Mouse (Mus musculus) CD4-positive, CD25-positive, alpha-beta regulatory T cell, adult 2 months (primary cell): ENCODE measurements around the gene Akt2.

ENCODE experiments used
- DNase-seq: peaks from one replicate; pipeline ENCODE4 v3.0.0-alpha.2; 2012; ENCODE audit warnings: low read depth, low spot score

Gene Akt2

DNA sequence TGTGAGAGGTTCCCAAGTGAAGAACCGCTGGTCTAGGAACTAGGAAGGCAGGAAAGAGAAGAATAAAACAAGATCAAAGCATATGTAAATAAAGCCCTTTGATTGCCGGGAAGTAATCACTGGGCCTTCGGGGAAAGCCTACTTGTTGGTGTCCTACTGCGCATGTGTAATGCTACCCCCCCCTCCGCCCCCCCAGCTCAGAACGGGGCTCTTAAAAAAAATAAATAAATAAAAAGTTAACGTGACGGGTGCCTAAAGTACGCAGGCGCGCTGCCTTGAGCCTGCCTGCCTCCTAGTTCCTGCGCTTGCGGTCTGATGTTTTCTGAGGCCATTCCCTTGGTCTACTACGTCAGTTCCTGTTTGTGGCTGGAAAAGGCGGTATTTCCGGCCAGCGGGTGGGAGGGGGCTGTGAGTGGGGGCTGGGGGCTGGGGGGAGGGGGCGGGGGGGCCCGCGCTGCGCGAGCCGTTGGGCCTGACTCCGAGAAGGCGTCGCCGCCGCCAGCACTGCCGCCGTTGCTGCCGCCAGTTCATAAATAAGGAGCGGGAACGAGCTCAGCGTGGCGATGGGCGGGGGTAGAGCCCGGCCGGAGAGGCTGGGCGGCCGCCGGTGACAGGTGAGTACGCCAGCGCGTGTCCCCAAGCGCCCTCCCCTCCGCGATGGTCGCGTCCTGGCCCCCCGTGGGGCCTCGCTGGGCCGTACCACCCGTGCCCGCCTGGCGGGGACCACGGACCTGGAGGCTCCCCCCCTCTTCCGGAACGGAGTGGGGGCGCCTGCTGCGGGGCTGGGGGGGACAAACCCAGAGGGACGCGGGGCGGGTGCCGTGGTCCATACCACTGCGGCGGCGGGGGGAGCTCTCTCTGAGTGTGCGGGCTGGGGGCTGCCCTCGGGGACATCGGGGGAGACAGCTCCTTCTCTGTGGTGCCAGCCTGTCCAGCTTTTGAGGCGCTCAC, at the start of gene Akt2:
TSS of gene Akt2 (plus strand) at position 287 of the 951 bp plus-strand sequence.
- peak; percentile 97 for DNase-seq

DNA sequence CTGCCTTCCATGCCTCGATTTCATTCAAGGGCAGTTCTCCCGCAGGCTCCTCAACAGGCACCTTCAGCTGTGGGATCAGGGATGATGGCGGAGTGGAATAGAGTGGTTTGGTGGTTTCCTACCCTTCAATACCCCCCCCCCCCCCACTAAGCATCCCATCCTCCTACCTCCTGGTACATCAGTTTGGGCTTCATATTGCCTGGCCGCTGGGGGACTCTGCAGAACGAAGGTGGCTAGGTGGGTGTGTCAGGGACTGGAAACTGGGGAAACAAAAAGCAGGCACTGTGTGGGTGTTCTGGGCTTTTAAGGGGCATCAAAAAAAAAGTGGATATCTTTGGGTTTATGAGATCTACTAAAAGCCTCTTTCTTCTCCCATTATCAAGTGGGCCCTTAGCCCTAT, 49.4 kb upstream of the Akt2 start:
- DNase-seq: peak; percentile 39

- peak; percentile 89 for DNase-seq
Measured at GRCm38 (mm10) chr7:27542392-27543033, 48.8 kb upstream of the Akt2 start.

- no peak for DNase-seq
Measured at GRCm38 (mm10) chr7:27543065-27543464, 48.3 kb upstream of the Akt2 start.

- DNase-seq: no peak
Measured at GRCm38 (mm10) chr7:27543851-27544250, 47.5 kb upstream of the Akt2 start.

GRCm38 (mm10) chr7:27544675-27545370, 46.5 kb upstream of the Akt2 start:
- peak; percentile 93 for DNase-seq

GRCm38 (mm10) chr7:27549597-27549996, 41.8 kb upstream of the Akt2 start:
- DNase-seq: no peak

- DNase-seq: no peak
Measured at GRCm38 (mm10) chr7:27552070-27552469, 39.3 kb upstream of the Akt2 start.

- peak; percentile 98 for DNase-seq
Measured at GRCm38 (mm10) chr7:27552931-27553513, 38.3 kb upstream of the Akt2 start, which contains the start of the genes Pld3 and 2310022A10Rik. Gene Pld3 (minus strand): TSS chr7:27553218. Gene 2310022A10Rik (plus strand): TSS chr7:27553233.

DNA sequence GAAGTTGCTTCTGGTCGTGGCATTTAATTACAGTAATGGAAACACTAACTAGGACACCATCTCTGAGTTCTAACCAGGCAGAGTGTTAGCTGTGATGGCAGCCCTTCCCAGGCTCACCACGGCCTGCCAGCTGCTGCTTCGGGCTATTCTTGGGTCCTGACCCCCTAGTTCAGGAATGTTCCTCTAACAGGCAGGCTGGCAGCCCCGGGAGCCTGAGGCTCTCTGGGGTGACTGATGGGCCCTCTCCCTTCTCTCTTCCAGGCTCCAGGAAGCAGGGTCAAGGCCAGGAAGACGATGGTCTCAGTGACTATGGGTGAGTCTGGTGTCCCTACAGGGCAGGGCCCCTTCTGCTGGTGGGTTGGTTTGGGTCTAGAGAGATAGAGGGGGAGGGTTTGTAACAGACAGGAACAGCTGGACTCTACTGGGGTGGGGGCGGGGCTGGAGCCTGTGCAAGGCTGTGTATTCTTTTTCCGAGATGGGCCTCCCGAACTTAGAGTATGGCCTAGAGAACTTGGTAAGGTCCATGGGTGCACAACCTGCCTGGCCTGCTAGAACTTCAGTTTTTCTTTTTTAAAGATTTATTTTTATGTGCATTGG, 31.0 kb upstream of the Akt2 start:
- no peak for DNase-seq

DNA sequence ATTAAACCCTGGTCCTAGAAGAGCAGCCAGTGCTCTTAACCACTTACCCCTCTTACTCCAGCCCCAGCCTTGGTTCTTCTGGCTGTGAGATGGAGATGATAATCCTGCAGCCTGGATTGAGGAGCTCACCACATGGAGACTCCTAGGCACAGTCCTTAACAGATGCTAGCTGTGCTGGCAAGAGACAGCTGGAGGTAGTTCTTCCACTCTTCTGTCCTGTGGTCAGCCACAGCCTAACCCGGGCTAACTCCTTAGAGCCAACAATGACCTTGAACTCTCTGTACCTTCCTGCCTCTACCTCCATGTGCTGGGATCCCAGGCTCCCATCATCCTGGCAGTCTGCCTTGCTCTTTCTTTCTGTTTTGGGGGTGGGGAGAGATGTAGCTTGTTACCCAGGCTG, 30.4 kb upstream of the Akt2 start:
- DNase-seq: no peak

DNA sequence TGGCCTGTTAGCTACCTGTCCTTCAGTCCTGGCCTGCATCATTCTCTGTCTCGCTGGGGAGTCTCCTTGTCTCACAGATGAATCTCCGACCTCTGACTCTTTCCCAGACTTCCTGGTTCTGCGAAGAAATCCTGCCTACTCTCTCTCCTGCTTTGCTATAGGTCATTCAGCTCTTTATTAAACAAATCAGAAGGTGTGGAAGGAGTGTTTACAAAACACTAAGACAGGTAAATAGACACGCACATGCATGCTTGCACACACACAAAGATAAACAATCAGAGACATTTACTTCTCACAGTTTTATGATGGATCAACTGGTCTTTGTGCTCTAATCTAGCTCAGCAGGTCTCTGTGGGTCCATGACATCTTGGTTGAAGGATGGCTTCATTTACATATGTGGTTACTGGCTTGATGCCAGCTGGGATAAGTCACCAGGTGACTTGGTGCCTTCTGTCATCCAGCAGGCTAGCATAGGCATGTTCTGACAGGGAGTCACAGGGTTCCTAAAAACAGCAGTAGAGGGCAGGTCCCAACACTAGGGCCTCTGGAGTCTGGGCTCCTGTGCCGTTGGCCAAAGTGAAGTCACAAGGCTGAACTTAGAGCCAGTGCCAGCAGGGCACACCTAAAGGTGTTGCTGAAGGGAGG, 21.6 kb upstream of the Akt2 start:
- DNase-seq: no peak

GRCm38 (mm10) chr7:27572133-27572532, 19.2 kb upstream of the Akt2 start:
- DNase-seq: no peak

GRCm38 (mm10) chr7:27574124-27574880, 17.1 kb upstream of the Akt2 start:
- DNase-seq: no peak

DNA sequence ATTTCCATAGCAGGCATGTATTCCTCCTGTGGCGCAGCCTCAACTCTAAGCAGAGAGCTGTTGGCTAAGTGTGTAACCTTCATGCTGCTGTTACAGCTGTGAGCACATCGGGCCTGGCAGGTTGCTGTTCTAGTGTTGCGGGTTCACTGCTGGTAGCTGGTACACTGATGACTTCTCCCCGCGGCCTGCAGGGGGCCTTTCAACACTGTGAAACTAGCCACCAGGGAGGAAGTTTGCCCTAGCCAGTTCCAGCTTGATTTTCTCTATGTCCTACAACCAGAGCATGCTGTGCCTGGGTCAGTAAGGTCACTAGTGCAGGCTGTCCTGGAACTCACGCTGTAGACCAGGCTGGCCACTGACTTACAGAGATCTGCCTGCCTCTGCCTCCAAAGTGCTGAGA, 14.4 kb upstream of the Akt2 start:
- peak; percentile 69 for DNase-seq

- no peak for DNase-seq
Measured at GRCm38 (mm10) chr7:27577589-27577988, 13.8 kb upstream of the Akt2 start.

GRCm38 (mm10) chr7:27578465-27578864, 12.9 kb upstream of the Akt2 start:
- no peak for DNase-seq

- DNase-seq: no peak
Measured at GRCm38 (mm10) chr7:27580380-27581174, 10.8 kb upstream of the Akt2 start.

- DNase-seq: no peak
Measured at GRCm38 (mm10) chr7:27586861-27587260, 4.5 kb upstream of the Akt2 start.
